In the genomic region with DNA sequence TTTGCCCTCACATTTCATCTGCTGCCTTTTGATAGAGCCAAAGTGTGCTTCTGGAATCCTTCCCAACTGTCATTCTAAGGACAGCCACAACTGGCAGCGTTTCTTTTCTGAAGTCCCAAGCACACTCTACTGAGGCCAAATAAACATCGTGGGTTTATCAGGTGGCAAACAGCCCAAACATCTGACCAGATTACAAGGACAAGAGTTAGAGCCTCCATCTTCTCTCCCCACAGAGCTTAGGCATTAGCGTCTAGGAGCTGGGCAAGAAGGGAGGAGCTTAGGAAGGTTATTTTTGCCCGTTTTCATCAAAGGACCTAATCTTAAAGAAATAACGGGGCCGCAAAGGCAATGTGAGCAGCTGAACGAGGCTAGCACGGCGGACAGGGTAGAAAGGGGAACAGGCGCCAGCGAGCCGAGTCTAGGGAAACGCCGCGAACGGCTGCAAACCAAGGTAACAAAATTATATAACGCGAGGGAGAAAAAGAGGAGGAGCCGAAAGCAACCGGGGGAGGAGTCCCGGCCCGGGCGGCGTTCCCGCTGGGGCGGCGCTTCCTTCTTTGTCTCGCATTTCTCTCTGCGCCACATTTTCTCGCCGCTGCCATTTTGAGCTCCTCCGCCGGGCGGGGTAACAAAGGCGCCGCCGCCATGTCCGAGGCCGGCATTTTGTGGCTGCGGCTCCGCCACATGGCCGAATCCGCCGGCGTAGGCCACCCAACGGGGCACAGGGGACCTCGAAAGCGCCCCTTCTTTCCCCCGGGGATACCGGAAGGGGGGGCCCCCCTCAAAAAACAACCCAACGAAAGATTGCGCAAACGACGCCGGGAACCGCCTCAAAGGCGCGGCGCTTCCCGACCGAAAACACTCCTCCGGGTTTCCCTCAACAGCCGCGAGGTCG, we compare ENCODE assay signal across 8 mouse cellular contexts. TPM values are rescaled to one million over a fixed set of nuclear protein-coding genes. Genes with fewer than 3 reads are reported as not detected.
A peak's percentile ranks its signal among the peaks of the same experiment; 100 is the strongest.
DNase-seq lines count a peak whose midpoint lies in the region; ATAC-seq lines count a peak whose summit lies in the region.

No protein-coding gene starts in this region.

- peak overlapping the region; percentile 85 for H3K4me2 ChIP-seq in heart, embryonic 14.5 days (ENCODE audit: low read length)
- H3K4me2 ChIP-seq in liver, embryonic 13.5 days: peak overlapping the region; percentile 75
- H3K4me2 ChIP-seq in stomach, embryonic 14.5 days (replicated peaks; ENCODE audit: low read depth, low read length): peak overlapping the region; percentile 76

- peak overlapping the region; percentile 95 to 97 for H3K27ac ChIP-seq in heart, embryonic 14.5 days (replicated peaks in 1 of 2; ENCODE audit: control insufficient read depth in 1 of 2, insufficient read depth in 1 of 2, low read depth in 2 of 2, low read length in 2 of 2)
- H3K27ac ChIP-seq in liver, embryonic 13.5 days: peak overlapping the region; percentile 99
- H3K27ac ChIP-seq in stomach, embryonic 14.5 days (ENCODE audit: low read length): peak overlapping the region; percentile 97

- H3K9me3 ChIP-seq in heart, embryonic 14.5 days (ENCODE audit: control insufficient read depth, low read length): no peaks in the 10 kb centered on the region
- no peaks in the 10 kb centered on the region for H3K9me3 ChIP-seq in liver, embryonic 13.5 days (replicated peaks)
- no peaks in the 10 kb centered on the region for H3K9me3 ChIP-seq in stomach, embryonic 14.5 days (ENCODE audit: control insufficient read depth, low read depth, low read length)

- WGBS in heart, embryonic 14.5 days: under 1% methylated on average over 63 of the region's 65 CpGs
- WGBS in liver, embryonic 13.5 days (ENCODE audit: insufficient replicate concordance): under 1% methylated on average over 65 of the region's 65 CpGs
- WGBS in stomach, embryonic 14.5 days: under 1% methylated on average over 65 of the region's 65 CpGs

- H3K36me3 ChIP-seq in heart, embryonic 14.5 days (ENCODE audit: control insufficient read depth, insufficient read depth, low read length): peaks cover 58% of the 10 kb centered on the region
- peaks cover 57% of the 10 kb centered on the region for H3K36me3 ChIP-seq in liver, embryonic 13.5 days
- H3K36me3 ChIP-seq in stomach, embryonic 14.5 days (ENCODE audit: control insufficient read depth, insufficient read depth, low read length): peaks cover 43% of the 10 kb centered on the region

- H3K4me1 ChIP-seq in heart, embryonic 14.5 days (ENCODE audit: control insufficient read depth in 2 of 2, insufficient read depth in 2 of 2, low read length in 2 of 2): peaks cover 0 to 26% of the 10 kb centered on the region in 2 experiments; a peak in 2 of 4 replicates
- peaks cover 49% of the 10 kb centered on the region for H3K4me1 ChIP-seq in liver, embryonic 13.5 days (replicated peaks)
- H3K4me1 ChIP-seq in stomach, embryonic 14.5 days (ENCODE audit: control insufficient read depth, insufficient read depth, low read length): peaks cover 13% of the 10 kb centered on the region; the same call in 1 of the 2 replicates

- peak; percentile 91 for DNase-seq in CD4-positive, CD25-positive, alpha-beta regulatory T cell, adult 2 months (ENCODE audit: low read depth, low spot score)
- DNase-seq in brain, embryonic 18.5 days (ENCODE audit: low read depth, low spot score): peak; percentile 72
- DNase-seq in kidney, postnatal 14 days: peak; percentile 95
- DNase-seq in liver, embryonic 13.5 days: peak; percentile 81
- peak; percentile 74 to 85 for DNase-seq in natural killer cell, adult 2 months (ENCODE audit: low spot score in 2 of 2)

- ATAC-seq in erythroid progenitor cell, adult 5-6 weeks (replicated peaks; ENCODE audit: low FRiP score, poor library complexity, severe bottlenecking): peak; percentile 71
- ATAC-seq in heart, embryonic 14.5 days (ENCODE audit: insufficient number of reproducible peaks, insufficient read depth, low FRiP score, low read depth): no peak; the same call in 1 of the 2 replicates
- ATAC-seq in liver, embryonic 13.5 days (ENCODE audit: low read depth): peak; percentile 39
- peak; percentile 23; the same call in 1 of the 2 replicates for ATAC-seq in stomach, embryonic 14.5 days (ENCODE audit: insufficient number of reproducible peaks, insufficient read depth, low FRiP score, low read depth)

- H3K27me3 ChIP-seq in heart, embryonic 14.5 days (ENCODE audit: control insufficient read depth, insufficient read depth, low read length): no peaks in the 10 kb centered on the region
- no peaks in the 10 kb centered on the region for H3K27me3 ChIP-seq in liver, embryonic 13.5 days
- H3K27me3 ChIP-seq in stomach, embryonic 14.5 days (ENCODE audit: control insufficient read depth, insufficient read depth, low read length): no peaks in the 10 kb centered on the region

- peak overlapping the region; percentile 87 for H3K9ac ChIP-seq in heart, embryonic 14.5 days (ENCODE audit: low read length)
- peak overlapping the region; percentile 99 for H3K9ac ChIP-seq in liver, embryonic 13.5 days
- peak overlapping the region; percentile 97 for H3K9ac ChIP-seq in stomach, embryonic 14.5 days (replicated peaks; ENCODE audit: low read depth, low read length)

- H3K4me3 ChIP-seq in heart, embryonic 14.5 days (ENCODE audit: control insufficient read depth in 1 of 2, insufficient read depth in 1 of 2, low read depth in 1 of 2, low read length in 2 of 2): peak overlapping the region; percentile 79 to 94
- H3K4me3 ChIP-seq in liver, embryonic 13.5 days (replicated peaks): peak overlapping the region; percentile 96
- peak overlapping the region; percentile 52 for H3K4me3 ChIP-seq in stomach, embryonic 14.5 days (ENCODE audit: low read depth, low read length)

RNA-seq across cellular contexts. Expression of a gene that starts 1.6 kb away (rescaled TPM):
- 493 and 595 TPM in 2 replicates for total RNA-seq in erythroid progenitor cell, adult 5-6 weeks (2015; ENCODE audit: low replicate concordance)
- total RNA-seq in erythroid progenitor cell, adult 5-6 weeks (2017; ENCODE audit: low replicate concordance): 692 and 836 TPM in 2 replicates
- 232 and 251 TPM in 2 replicates for polyA plus RNA-seq in heart, embryonic 14.5 days (2014; fragmentation: Nextera tagmentation; extraction: Ambion mirVana)
- polyA plus RNA-seq in liver, embryonic 13.5 days (2015; fragmentation: Nextera tagmentation; extraction: Ambion mirVana): 131 and 152 TPM in 2 replicates
- polyA plus RNA-seq in stomach, embryonic 14.5 days (2014; fragmentation: Nextera tagmentation; extraction: Ambion mirVana): 396 and 414 TPM in 2 replicates

RNA-seq across cellular contexts. Expression of a gene that starts 1.7 kb away (rescaled TPM):
- 60.8 and 66.3 TPM in 2 replicates for total RNA-seq in erythroid progenitor cell, adult 5-6 weeks (2015; ENCODE audit: low replicate concordance)
- total RNA-seq in erythroid progenitor cell, adult 5-6 weeks (2017; ENCODE audit: low replicate concordance): 39.8 and 61.5 TPM in 2 replicates
- polyA plus RNA-seq in heart, embryonic 14.5 days (2014; fragmentation: Nextera tagmentation; extraction: Ambion mirVana): 12.9 and 14.4 TPM in 2 replicates
- 8.1 and 11.4 TPM in 2 replicates for polyA plus RNA-seq in liver, embryonic 13.5 days (2015; fragmentation: Nextera tagmentation; extraction: Ambion mirVana)
- polyA plus RNA-seq in stomach, embryonic 14.5 days (2014; fragmentation: Nextera tagmentation; extraction: Ambion mirVana): 22.0 and 22.7 TPM in 2 replicates

RNA-seq across cellular contexts. Expression of a gene that starts 8.0 kb away (rescaled TPM):
- 3.2 and 4.6 TPM in 2 replicates for total RNA-seq in erythroid progenitor cell, adult 5-6 weeks (2015; ENCODE audit: low replicate concordance)
- 1.4 and 3.9 TPM in 2 replicates for total RNA-seq in erythroid progenitor cell, adult 5-6 weeks (2017; ENCODE audit: low replicate concordance)
- 7.4 and 10.0 TPM in 2 replicates for polyA plus RNA-seq in heart, embryonic 14.5 days (2014; fragmentation: Nextera tagmentation; extraction: Ambion mirVana)
- 5.5 and 5.9 TPM in 2 replicates for polyA plus RNA-seq in liver, embryonic 13.5 days (2015; fragmentation: Nextera tagmentation; extraction: Ambion mirVana)
- 10.1 and 11.8 TPM in 2 replicates for polyA plus RNA-seq in stomach, embryonic 14.5 days (2014; fragmentation: Nextera tagmentation; extraction: Ambion mirVana)

RNA-seq across cellular contexts. Expression of a gene that starts 36.4 kb away (rescaled TPM):
- total RNA-seq in erythroid progenitor cell, adult 5-6 weeks (2015; ENCODE audit: low replicate concordance): 7.9 and 10.5 TPM in 2 replicates
- total RNA-seq in erythroid progenitor cell, adult 5-6 weeks (2017; ENCODE audit: low replicate concordance): 9.1 and 13.4 TPM in 2 replicates
- polyA plus RNA-seq in heart, embryonic 14.5 days (2014; fragmentation: Nextera tagmentation; extraction: Ambion mirVana): 1.6 and 2.0 TPM in 2 replicates
- polyA plus RNA-seq in liver, embryonic 13.5 days (2015; fragmentation: Nextera tagmentation; extraction: Ambion mirVana): 2.6 and 2.7 TPM in 2 replicates
- 1.9 and 2.8 TPM in 2 replicates for polyA plus RNA-seq in stomach, embryonic 14.5 days (2014; fragmentation: Nextera tagmentation; extraction: Ambion mirVana)

RNA-seq across cellular contexts. Expression of a gene that starts 37.0 kb away (rescaled TPM):
- 7.1 and 16.6 TPM in 2 replicates for total RNA-seq in erythroid progenitor cell, adult 5-6 weeks (2015; ENCODE audit: low replicate concordance)
- 5.5 and 7.2 TPM in 2 replicates for total RNA-seq in erythroid progenitor cell, adult 5-6 weeks (2017; ENCODE audit: low replicate concordance)
- polyA plus RNA-seq in heart, embryonic 14.5 days (2014; fragmentation: Nextera tagmentation; extraction: Ambion mirVana): 69.9 and 79.5 TPM in 2 replicates
- 6.1 and 8.6 TPM in 2 replicates for polyA plus RNA-seq in liver, embryonic 13.5 days (2015; fragmentation: Nextera tagmentation; extraction: Ambion mirVana)
- polyA plus RNA-seq in stomach, embryonic 14.5 days (2014; fragmentation: Nextera tagmentation; extraction: Ambion mirVana): 41.9 and 45.2 TPM in 2 replicates
